Mouse (Mus musculus): ENCODE results near the gene Zc3h12d. TPM values are rescaled to one million over a fixed set of nuclear protein-coding genes. Genes with fewer than 3 reads are reported as not detected.
A peak's percentile ranks its signal among the peaks of the same experiment; 100 is the strongest.

Gene Zc3h12d
- total and polyA plus RNA-seq, 2 experiments from 2014 or later = 0.16 to 0.20 TPM

DNA sequence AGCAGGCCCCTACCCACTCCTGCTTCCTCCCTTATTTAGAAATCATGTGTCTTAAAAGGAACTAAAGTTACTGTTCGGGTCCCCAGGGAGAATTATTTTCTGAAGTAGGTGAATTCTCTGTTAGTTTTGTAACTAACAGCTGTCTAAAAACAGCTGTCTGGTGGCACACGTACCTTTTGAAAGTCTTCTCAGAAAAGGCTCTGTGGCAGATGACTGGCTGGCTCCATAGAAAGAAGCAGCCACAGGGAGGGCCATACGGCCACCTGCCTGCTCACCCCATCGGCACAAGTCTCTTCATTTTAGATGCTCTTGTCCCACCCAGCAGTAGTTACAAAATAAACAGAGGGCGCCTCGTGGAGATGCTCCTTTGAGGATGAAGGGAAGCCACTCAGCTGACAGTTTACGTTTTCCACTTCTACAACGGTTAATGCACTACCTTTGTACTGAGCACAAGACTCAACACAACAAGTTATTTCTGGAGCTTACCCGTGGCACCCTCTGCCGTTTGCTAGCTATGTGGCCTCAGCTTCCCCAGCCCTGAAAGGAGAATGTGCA, 2.5 kb downstream of the Zc3h12d start:
- no peaks in the 10 kb centered on the region for H3K9me3 ChIP-seq (ENCODE audit: low read length)
- no peak overlapping the region for H3K27ac ChIP-seq (ENCODE audit: low read depth, low read length)
- H3K36me3 ChIP-seq (ENCODE audit: insufficient read depth, low read length) = no peaks in the 10 kb centered on the region
- DNase-seq (ENCODE audit: low spot score) (no peak), ATAC-seq (ENCODE audit: low FRiP score) (no peak)
- H3K4me3 ChIP-seq (ENCODE audit: low read depth, low read length) = no peak overlapping the region
- H3K4me1 ChIP-seq (ENCODE audit: insufficient read depth, low read length) = 0 out of 2 replicates have a peak, but pooled peaks cover 4% of the 10 kb centered on the region
- H3K9ac ChIP-seq (replicated peaks; ENCODE audit: low read length, poor library complexity, severe bottlenecking) = no peak overlapping the region
- 70% methylated on average over 10 of the region's 10 CpGs for WGBS
- no peak overlapping the region for H3K4me2 ChIP-seq (ENCODE audit: low read depth, low read length, poor library complexity, severe bottlenecking)
- TF ChIP-seq CTCF (IDR thresholded peaks at IDR 0.05) = no peak
- no peaks in the 10 kb centered on the region for H3K27me3 ChIP-seq (ENCODE audit: insufficient read depth, low read length)

DNA sequence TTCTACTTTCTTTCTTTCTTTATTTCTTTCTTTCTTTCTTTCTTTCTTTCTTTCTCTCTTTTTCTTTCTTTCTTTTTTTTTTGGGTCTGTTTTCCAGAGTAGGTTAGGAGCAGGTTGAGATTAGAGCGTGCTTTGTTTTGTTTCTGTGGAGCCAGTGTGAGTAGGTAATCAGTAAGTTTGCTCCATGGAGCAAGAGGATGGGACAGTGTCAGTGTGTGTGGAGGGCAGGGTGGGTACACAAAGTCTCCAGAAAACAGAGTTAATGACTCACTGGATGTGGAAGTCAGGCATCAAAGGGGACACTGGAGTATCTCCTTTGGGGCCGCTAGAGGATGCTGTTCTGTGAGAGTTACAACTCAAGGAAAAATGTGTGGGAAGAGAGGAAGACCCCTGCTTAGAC, 4.6 kb downstream of the Zc3h12d start:
- ATAC-seq (ENCODE audit: low FRiP score) (no peak), DNase-seq (ENCODE audit: low spot score) (no peak)
- 71% methylated on average over 2 of the region's 2 CpGs for WGBS
- Histone ChIP-seq H3K27me3 (ENCODE audit: insufficient read depth, low read length) (no peaks in the 10 kb centered on the region), H3K4me3 (ENCODE audit: low read depth, low read length) (no peak overlapping the region), H3K4me1 (ENCODE audit: insufficient read depth, low read length) (0 out of 2 replicates have a peak, but pooled peaks cover 4% of the 10 kb centered on the region), H3K36me3 (ENCODE audit: insufficient read depth, low read length) (no peaks in the 10 kb centered on the region), H3K27ac (ENCODE audit: low read depth, low read length) (no peak overlapping the region), H3K9ac (replicated peaks; ENCODE audit: low read length, poor library complexity, severe bottlenecking) (no peak overlapping the region), H3K4me2 (ENCODE audit: low read depth, low read length, poor library complexity, severe bottlenecking) (no peak overlapping the region), H3K9me3 (ENCODE audit: low read length) (no peaks in the 10 kb centered on the region)
- 0 out of 2 replicates have a peak, but pooled peaks have one; percentile 17 for TF ChIP-seq CTCF (IDR thresholded peaks at IDR 0.05)

DNA sequence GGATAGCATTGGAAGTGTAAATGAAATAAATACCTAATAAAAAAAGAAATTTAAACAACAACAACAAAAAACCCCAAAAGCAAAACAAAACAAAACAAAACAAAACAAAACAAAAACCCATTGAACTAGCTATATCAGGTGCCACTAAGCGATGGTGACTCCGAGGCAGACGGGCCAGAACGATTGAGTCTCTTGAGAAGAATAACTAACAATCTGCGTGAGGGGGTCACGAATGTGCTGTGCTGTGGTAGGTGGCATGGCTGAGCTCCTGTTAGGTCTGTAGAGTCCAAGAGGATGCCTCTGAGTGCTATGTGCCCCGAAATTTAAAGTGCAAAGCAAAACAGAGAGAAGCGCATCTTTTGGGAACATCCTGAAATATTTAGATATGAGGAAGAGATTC, 5.2 kb downstream of the Zc3h12d start:
- DNase-seq (ENCODE audit: low spot score) (no peak), ATAC-seq (ENCODE audit: low FRiP score) (no peak)
- WGBS = 92% methylated on average over 8 of the region's 8 CpGs
- no peak overlapping the region for H3K27ac ChIP-seq (ENCODE audit: low read depth, low read length)
- TF ChIP-seq CTCF (IDR thresholded peaks at IDR 0.05) = no peak
- H3K9ac ChIP-seq (replicated peaks; ENCODE audit: low read length, poor library complexity, severe bottlenecking) = no peak overlapping the region
- no peak overlapping the region for H3K4me2 ChIP-seq (ENCODE audit: low read depth, low read length, poor library complexity, severe bottlenecking)
- H3K27me3 ChIP-seq (ENCODE audit: insufficient read depth, low read length) = no peaks in the 10 kb centered on the region
- no peak overlapping the region for H3K4me3 ChIP-seq (ENCODE audit: low read depth, low read length)
- no peaks in the 10 kb centered on the region for H3K9me3 ChIP-seq (ENCODE audit: low read length)
- H3K4me1 ChIP-seq (ENCODE audit: insufficient read depth, low read length) = no peaks in the 10 kb centered on the region
- no peaks in the 10 kb centered on the region for H3K36me3 ChIP-seq (ENCODE audit: insufficient read depth, low read length)

- whole genome bisulfite sequencing = 94% methylated on average over 8 of the region's 8 CpGs
- ATAC-seq (ENCODE audit: low FRiP score) (no peak), DNase-seq (ENCODE audit: low spot score) (no peak)
- no peaks in the 10 kb centered on the region for H3K36me3 ChIP-seq (ENCODE audit: insufficient read depth, low read length)
- H3K9ac ChIP-seq (replicated peaks; ENCODE audit: low read length, poor library complexity, severe bottlenecking) = no peak overlapping the region
- H3K9me3 ChIP-seq (ENCODE audit: low read length) = no peaks in the 10 kb centered on the region
- TF ChIP-seq CTCF (IDR thresholded peaks at IDR 0.05) = no peak
- H3K4me2 ChIP-seq (ENCODE audit: low read depth, low read length, poor library complexity, severe bottlenecking) = no peak overlapping the region
- no peaks in the 10 kb centered on the region for H3K4me1 ChIP-seq (ENCODE audit: insufficient read depth, low read length)
- no peaks in the 10 kb centered on the region for H3K27me3 ChIP-seq (ENCODE audit: insufficient read depth, low read length)
- no peak overlapping the region for H3K4me3 ChIP-seq (ENCODE audit: low read depth, low read length)
- no peak overlapping the region for H3K27ac ChIP-seq (ENCODE audit: low read depth, low read length)
These were observed 5.8 kb downstream of the Zc3h12d start for GRCm38 (mm10) chr10:7838036-7838435.

GRCm38 (mm10) chr10:7838874-7839421, 6.7 kb downstream of the Zc3h12d start:
- H3K36me3 ChIP-seq (ENCODE audit: insufficient read depth, low read length) = no peaks in the 10 kb centered on the region
- no peaks in the 10 kb centered on the region for H3K9me3 ChIP-seq (ENCODE audit: low read length)
- H3K9ac ChIP-seq (replicated peaks; ENCODE audit: low read length, poor library complexity, severe bottlenecking) = no peak overlapping the region
- no peak overlapping the region for H3K4me3 ChIP-seq (ENCODE audit: low read depth, low read length)
- H3K4me1 ChIP-seq (ENCODE audit: insufficient read depth, low read length) = no peaks in the 10 kb centered on the region
- no peak for ATAC-seq (ENCODE audit: low FRiP score)
- DNase-seq (ENCODE audit: low spot score) = no peak
- H3K27me3 ChIP-seq (ENCODE audit: insufficient read depth, low read length) = no peaks in the 10 kb centered on the region
- 92% methylated on average over 5 of the region's 5 CpGs for WGBS
- H3K4me2 ChIP-seq (ENCODE audit: low read depth, low read length, poor library complexity, severe bottlenecking) = no peak overlapping the region
- TF ChIP-seq CTCF (IDR thresholded peaks at IDR 0.05) = no peak
- no peak overlapping the region for H3K27ac ChIP-seq (ENCODE audit: low read depth, low read length)

DNA sequence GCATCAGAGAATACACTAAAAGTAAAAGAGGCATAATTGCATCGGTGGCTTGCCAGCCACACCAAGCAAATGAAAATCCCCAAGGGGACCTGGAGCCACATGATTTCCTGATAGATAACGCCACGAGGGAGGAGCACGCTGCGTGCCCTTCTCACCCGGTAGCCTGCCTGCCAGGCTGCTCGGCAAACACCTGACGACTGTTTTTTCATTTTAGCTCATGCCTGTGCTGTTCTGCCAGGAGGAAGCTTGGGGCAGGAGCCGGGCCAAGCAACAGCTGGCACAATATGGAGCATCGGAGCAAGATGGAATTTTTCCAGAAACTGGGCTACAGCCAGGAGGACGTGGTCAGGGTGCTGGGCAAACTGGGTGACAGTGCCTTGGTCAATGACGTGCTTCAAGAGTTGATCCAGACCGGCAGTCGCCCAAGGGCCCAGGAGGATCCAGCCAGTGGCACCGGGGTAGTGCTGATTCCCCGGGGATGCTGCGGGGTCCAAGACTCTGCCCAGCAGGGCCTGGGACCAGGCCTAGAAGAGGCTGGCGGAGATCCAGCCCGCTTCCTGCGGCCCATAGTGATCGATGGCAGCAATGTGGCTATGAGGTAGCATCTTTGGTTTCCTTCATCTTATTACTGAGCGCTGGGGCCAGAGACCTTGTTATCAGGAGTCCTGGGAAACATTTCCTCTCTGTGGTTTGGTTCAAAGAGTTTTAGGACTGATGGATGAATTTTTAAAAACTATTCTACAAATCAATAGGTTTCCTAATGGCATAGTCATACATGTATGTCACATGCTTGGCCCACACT, 7.5 kb downstream of the Zc3h12d start:
- WGBS = 78% methylated on average over 22 of the region's 22 CpGs
- H3K27me3 ChIP-seq (ENCODE audit: insufficient read depth, low read length) = no peaks in the 10 kb centered on the region
- no peaks in the 10 kb centered on the region for H3K9me3 ChIP-seq (ENCODE audit: low read length)
- no peak overlapping the region for H3K4me2 ChIP-seq (ENCODE audit: low read depth, low read length, poor library complexity, severe bottlenecking)
- no peak overlapping the region for H3K4me3 ChIP-seq (ENCODE audit: low read depth, low read length)
- no peaks in the 10 kb centered on the region for H3K36me3 ChIP-seq (ENCODE audit: insufficient read depth, low read length)
- no peak overlapping the region for H3K27ac ChIP-seq (ENCODE audit: low read depth, low read length)
- no peak overlapping the region for H3K9ac ChIP-seq (replicated peaks; ENCODE audit: low read length, poor library complexity, severe bottlenecking)
- no peaks in the 10 kb centered on the region for H3K4me1 ChIP-seq (ENCODE audit: insufficient read depth, low read length)
- no peak for TF ChIP-seq CTCF (IDR thresholded peaks at IDR 0.05)
- DNase-seq (ENCODE audit: low spot score) (peak; percentile 45), ATAC-seq (ENCODE audit: low FRiP score) (no peak)

Data from midbrain, postnatal 0 days (tissue).